Mouse (Mus musculus): ENCODE data around the gene Plscr5.
"Not testable (repeated sequence)": the region's sequence is repeated elsewhere in the genome, so short reads cannot be mapped to it uniquely, and the experiment has no call there.

The Plscr5 gene

DNA sequence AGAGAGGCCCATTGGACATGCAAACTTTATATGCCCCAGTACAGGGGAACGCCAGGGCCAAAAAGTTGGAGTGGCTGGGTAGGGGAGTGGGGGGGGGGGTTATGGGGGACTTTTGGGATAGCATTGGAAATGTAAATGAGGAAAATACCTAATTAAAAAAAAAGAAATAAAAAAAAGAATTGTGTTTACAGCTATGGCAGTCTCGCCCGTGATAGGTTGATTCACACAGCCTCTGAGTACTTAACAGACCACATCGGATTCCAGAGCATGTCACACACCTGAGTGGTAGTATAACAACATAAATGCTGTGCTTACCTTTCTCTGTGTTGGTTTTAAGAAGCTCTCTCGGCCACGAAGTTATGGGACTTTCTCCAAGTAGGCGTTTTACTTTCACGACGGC, at the start of gene Plscr5:
Plscr5 (plus strand) TSS at position 301 of the 400 bp plus-strand sequence.
- DNase-seq (ENCODE audit: low spot score): not testable (repeated sequence)

DNA sequence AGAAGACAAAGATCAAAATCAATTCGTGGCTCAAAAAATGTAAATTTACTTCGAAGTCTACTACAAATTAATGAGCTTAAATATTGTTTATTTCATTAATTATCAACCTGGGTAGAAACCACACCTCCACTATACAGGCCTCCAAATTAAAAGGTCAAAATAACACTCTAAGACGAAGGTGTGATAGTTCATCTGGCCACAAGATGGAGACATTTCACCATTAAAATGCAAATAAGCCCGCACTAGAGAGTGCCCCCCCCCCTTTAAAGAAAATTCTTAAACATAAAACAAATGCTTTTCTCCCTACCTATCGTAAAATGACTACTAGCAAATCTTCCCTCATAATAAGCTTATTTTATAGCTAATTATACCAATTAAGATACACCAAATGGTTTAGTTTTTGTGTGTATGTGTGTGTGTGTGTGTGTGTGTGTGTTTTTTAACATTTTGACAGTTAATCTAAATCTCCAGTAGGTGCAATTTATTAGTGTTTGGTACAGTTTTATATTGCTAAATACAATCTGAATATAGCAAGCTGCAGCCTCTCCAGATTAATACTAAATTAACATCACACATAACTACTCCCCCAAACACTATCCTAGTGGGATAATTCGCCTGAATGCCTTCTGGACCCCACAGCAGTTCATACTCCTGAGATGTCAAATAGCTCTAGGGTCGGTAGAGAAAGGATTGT, 45.0 kb upstream of the Plscr5 start:
- peak; percentile 72 for DNase-seq (ENCODE audit: low spot score)

DNA sequence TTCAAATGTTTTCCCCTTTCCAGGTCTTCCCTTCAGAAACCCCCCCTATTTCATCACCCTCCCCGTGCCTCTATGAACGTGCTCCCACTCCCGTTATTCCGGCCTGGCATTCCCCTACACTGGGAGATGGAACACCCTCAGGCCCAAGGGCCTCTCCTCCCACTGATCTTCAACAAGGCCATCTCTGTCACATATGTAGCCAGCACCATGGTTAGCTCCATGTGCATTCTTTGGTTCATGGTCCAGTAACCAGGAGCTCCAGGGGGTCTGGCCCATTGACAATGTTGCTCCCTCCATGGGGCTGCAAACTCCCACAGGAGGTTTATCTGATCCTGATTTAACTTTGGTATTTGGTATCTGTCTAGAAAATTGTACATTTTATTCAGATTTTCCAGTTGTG, 30.5 kb upstream of the Plscr5 start:
- peak; percentile 25 for DNase-seq (ENCODE audit: low spot score)

DNA sequence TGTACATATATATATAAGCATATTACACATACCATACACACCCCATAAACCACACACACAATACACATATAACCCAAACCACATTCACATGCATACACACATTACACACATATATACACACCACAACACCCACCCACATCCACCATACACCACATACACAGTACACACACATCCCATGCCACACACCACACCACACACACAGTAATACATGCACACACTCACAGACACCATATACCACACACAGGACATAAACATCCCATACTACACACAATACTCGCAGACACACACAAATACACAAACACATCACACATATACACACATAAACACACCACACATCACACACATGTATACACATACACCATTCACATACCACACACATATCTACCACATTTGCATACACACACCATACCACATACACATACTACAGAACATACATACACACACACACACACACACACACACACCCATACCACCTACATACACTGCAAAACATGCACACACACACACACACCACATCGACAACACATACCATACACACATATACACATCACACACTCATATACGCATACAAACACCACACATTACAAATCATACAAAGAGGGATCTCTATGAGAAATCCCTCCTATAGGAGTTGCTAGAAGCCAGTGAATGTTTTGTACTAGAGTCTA, 19.3 kb upstream of the Plscr5 start:
- DNase-seq (ENCODE audit: low spot score): no peak

DNA sequence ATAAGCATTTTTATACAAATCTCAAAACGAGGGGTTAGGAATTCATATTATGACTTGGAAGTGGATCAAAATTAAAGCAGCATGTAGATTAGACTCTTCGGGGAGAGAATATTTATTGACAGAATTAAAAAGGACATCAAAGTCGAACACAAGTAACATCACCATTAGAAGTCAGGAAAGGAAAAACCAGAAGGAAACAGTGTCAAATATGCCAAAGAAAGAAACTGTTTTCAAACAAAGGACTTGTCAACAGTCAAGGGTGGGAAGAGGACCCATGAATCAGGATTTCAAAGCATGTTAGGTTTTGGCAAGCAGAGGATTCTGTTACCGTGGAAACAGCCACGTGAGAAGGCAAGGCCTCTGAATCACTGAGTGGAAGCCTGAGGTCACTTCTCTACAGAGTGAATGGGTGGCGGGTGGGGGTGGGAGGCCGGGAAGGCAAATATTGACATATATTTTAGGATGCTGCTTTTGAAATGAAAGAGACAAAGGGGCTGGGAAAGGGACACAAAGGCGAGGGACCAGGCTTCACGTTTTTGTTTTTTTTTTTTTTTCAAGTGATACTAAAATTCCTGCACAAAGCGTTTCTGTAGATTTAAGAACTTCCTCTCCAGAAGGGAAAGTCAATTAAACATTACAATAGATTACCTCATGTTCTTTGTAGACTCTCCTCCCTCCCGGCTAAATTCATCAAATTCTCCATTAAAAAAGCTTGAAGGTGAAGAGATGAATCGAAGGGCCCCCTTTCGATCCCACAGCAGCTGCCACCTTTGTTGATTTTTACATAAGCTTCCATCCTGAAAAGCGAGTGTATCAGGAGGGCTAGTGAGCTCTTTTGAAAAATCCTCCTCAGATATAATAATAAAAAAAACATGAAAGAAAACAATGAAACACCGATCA, 18.3 kb upstream of the Plscr5 start:
- DNase-seq (ENCODE audit: low spot score): peak; percentile 81

DNA sequence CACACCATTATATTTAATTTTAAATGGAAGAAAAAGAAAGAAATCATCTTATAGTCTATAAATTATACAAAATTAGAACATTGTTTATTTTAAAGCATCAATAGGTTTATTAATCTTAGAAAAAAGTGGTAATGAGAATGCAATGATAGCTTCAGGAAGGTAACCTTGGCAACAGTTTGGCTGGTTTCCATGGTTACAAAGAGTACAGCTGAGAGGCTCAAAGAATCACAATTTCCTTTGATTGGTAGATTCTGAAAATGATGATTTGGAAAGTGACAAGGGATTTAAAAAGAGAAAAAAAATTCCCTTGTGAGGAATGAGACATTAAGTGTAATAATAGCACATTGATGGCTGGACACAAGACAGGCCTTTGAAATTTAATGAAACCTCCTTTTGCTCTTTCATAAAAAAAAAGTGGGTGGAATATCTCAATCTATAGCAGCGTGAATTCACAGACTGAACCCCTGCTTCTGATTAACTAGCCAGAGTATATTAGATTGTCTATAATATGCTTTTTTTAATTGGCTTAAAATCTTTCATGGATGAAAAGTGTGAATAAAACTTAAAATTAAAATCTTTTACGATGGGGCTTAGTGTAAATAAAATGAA, 13.8 kb upstream of the Plscr5 start:
- DNase-seq (ENCODE audit: low spot score): peak; percentile 62

DNA sequence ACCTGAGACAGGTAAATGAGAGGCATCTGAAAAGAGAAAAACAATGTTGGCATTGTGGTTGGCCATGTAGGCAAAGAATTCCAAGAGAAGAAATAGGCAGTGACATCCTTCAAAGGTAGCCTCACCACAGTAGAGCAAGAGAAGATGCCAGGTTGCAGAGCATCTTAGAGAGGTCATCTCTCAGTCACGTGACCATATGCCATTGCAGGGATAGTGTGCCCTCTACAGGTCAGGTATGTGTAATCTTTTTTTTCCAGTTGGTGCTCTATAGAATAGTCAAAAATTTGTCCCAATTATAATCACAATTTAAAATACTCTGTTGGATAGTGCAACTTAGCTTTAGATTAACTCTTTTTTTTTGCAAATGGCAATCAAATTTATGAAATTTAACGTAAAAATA, 1.4 kb upstream of the Plscr5 start:
- no peak for DNase-seq (ENCODE audit: low spot score)

DNA sequence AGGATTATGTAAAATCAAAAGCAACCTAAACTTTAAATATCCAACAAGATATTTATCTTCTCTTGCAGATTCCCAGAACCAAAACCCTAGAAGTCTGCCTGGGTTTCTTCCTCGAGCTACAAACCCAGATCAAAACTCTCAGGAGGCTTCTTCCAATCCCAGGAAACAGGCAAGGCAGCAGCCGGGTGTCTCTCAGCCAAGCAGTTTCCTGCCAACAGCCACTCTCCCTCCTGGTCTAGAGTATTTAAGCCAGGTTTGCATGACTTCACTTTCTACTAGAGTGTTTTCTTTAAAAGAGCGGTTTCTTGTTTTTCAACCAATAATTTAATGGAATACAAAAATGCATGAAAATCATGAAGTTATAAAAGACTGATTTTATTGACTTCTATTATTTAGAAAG, 5.7 kb downstream of the Plscr5 start:
- no peak for DNase-seq (ENCODE audit: low spot score)

DNA sequence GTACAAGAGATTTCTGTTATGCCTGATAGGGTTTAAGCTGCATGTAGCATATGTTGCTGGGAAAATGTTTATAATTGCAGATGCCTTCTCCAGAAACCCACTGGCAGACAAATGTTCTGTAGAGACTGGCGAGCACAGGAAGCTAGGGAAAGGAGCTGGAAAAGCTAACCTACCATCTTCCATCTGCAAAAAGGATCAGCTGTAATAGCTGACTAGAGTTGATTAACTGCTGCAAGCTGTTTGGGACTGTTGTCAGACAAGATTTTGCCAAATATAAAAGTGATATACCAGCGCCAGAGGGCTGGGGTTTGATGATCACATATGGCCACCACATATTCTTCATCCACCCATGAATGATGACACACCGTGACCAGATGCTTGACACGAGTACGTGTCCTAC, 6.8 kb downstream of the Plscr5 start:
- no peak for DNase-seq (ENCODE audit: low spot score)

DNA sequence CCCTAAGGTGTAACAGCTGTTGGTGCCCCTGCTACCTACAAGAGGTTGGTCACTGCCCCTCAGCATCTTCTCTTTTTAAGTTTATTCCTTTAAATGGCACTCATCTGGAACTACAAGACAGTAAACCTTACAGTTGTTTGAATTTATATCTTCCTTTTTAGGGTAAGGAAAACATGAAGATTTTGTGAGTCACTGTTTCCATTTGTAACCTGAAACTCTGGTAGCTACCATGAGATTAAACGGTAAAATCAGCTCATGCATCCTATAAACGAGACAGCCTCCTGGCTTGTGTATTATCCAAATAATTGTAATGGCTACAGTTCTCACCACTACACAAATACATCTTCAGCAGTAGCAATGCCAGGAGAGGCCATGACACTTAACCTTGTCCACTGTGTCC, 11.7 kb downstream of the Plscr5 start:
- DNase-seq (ENCODE audit: low spot score): no peak

DNA sequence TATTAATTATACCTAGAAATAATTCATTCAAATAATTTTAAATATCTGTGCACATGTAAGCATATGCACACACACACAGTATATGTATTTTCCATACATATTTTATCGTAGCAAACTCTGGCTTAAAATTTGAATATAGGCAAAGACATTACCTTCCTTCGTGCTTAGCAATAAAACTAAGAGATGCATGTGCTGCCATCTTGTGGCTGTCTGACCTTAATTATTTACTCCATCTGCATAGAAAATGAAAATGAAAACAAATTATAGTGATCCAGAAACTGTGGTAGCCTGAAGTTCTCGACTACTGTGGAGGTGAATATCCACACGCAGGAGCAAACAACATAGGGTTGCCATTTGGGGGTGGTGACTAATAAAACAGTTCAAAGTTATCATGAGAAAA, 14.6 kb downstream of the Plscr5 start:
- DNase-seq (ENCODE audit: low spot score): peak; percentile 68

DNA sequence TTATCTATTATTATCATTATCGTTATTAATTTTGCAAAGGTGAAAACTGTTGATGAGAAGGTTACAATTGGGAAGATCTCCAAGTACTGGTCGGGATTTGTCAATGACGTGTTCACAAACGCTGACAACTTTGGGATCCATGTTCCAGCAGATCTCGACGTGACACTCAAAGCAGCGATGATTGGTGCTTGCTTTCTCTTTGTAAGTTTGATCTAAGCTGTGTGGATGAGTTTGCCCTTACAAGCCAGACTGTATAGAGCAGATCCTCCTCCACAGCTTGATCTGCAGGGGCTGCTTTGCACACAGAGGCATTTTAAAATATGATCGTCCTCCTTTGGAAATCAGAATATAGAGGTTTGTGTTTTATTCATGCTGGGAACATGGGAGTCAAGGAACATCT, 15.0 kb downstream of the Plscr5 start:
- DNase-seq (ENCODE audit: low spot score): no peak

DNA sequence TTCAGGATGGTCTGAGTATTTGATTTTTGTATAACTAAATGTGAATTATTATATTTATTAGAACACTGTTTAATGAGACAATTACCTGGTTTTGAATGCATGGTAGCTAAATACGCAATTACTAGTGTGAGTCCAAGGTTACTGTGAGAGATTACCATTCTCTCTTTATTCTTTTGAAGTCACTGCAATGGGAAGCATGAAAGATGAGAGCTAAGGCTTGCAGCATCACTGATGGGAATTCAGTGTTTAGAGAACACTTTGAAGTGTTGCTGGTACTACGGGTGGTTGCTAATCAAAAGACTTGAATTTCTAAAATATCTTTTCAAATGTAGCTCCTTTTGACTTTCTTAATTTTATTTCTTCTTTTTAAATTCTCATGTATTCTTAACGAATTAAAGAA, 17.1 kb downstream of the Plscr5 start:
- no peak for DNase-seq (ENCODE audit: low spot score)

DNA sequence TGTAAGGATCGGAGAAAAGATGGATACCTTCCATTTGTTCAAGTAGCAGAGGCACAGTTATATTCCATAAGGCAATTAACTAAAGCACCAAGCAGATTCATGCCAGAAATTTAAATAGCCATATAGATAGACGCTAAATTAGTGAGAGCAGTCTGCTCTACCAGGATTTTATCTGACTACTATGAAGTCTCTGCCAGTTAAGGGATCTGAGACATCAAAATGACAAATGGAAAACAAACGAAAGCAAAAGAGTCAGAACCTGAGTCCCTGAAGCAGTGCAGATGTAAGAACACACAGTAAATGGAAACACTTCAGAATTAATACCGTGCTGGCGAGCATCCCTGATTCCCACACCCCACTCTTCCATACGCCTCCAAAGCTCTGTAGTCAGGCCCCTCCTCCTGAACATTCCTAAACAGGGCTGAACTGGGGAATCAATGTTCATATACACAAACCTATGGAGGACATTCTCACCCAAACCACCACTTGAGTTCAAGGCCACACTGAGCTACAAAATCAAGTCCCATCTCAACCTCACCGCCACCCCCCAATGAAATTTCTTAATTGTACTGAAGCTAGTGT, 17.7 kb downstream of the Plscr5 start:
- DNase-seq (ENCODE audit: low spot score): no peak

DNA sequence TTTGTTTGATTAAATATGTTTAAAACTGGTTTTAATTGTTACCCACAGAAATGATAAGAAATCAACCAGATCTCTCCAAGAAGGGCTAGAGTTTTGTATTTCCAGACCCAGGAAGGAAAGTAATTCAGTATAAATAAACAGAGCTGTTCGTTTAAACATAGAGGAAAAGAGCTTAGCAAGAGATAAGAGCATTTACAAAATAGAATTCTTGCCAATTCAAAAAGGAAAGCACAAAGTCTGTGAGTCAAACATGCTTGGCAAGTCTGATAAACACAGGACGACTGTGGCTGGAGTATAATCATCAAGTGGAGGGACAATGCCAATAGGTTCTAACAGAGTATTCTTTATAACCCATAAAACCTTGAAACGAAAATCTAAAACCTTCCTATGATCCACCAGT, 18.3 kb downstream of the Plscr5 start:
- DNase-seq (ENCODE audit: low spot score): no peak

DNA sequence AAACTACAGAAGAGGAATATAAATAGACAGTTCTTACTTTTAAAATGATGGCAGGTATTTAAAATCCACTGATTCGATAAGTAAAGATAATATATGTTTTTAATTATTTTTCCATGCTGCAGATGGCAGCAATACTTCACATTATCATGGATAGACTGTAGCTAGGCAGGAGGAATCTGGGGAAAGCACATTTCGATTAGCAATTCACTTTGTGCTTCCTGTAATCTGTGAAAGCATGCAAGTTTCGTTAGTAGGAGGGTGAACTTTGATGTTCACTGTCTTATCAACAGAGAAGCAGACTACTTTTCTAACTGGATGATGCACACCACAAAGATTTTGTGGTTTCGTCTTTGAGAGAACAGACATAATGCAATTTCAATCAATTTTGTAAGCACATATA, 24.7 kb downstream of the Plscr5 start:
- no peak for DNase-seq (ENCODE audit: low spot score)

DNA sequence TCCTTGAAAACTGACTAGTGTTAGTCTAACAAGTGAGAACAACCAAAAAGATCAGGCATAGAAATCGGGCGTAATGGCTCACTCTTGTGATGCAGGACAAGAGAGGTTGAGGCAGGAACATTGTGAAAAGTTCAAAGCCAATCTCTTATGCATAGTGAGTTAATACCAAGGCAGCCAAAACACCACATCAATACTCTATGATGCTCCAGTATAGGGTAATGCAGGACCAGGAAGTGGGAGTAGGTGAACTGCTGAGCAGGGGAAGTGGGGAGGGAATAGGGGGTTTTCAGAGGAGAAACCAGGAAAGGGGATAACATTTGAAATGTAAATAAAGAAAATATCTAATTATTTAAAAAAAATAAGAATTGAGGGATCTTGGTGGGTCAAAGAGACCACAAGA, 25.2 kb downstream of the Plscr5 start:
- no peak for DNase-seq (ENCODE audit: low spot score)

DNA sequence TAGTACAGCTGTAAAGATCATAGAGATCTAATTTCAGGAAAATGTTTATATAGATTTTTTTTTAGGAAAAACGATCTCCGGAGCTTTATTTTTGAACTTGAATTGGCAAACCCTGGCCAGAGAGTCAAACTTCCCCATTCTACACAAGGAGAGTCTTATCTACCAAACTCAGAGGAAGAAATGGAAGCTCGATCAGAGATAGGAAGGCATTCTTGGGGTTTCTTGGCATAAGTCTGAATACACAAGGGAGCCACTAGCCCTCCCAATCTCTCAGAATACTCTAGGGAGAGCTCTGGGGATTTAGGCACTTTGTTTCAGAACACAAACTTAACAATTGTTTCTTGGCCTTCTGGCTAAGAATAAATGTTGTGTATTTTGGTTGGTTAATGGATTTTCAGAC, 27.4 kb downstream of the Plscr5 start:
- no peak for DNase-seq (ENCODE audit: low spot score)

DNA sequence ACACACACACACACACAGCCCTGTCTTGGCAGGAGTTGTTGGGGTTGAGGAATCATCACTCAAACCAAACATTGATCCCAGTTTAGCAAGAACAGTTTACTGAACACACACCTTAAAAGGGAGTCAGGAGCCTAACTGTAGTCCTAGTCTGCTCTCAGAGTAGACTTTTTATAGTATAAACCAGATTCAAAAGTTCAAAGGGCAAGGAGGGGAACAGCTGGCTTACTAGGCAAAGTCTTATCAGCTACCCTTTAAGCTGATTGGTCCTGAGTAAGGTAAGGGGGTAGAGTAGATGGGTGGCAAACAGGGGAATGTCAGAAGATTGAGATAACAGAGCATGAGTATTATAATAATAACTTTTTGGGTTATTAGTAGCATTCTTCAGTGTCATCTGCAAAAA, 28.7 kb downstream of the Plscr5 start:
- no peak for DNase-seq (ENCODE audit: low spot score)

DNA sequence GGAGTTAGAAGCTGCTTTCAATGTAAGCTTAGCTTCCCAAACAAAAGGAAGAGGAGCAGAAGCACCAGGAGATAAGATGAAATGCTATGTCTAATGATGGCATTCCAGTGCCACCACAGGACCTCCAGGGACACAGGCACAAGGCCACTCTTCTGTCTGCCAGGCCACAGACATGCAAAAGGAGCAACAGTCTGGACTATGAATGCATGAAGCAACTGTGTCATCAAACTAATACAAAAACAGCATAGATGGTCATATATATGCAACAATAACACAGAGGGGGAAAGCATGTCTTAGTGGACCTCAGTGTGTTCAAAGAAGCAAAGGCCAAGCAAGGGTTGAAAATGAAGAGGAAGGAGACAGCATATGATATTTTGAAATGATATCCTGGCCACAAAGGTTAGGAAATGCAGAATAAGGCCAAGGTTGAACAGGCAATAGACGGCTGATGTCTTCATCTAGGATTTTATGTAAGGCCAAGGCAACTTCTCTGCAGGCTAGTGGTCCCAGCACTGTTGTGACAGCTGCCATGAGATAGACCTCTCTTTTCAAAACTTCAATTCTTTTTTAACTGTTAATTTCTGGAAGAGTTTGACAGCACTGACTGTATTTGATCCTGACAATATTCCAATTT, 32.0 kb downstream of the Plscr5 start:
- DNase-seq (ENCODE audit: low spot score): no peak

DNA sequence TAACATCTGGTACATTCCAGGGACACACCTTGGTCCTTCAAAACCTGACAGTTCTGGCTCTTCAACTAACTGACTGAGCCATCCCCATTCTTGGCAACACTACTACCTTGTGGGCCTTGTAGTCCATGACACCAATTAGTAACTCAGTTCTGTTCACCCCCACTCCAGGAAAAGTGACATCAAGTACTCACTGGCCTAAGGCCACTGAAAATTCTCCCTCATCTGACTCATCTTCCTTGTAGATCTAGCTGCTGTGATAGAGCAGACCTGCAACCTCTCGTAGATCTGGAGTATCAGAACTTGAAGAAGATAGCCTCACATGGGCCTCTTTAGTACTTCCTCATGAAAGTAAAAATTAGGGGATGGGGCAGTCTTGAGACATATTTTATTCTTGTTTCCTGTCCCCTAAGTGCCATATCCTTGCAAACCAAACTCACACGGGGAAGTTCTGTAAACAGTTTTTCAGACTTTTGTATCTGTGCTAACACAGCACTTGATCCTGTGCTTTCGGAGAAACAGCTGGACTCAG, 33.5 kb downstream of the Plscr5 start:
- DNase-seq (ENCODE audit: low spot score): no peak
